Mouse (Mus musculus) liver, embryonic 12.5 days (tissue): ENCODE measurements around the gene Cldn12. TPM values are rescaled to one million over a fixed set of nuclear protein-coding genes. Genes with fewer than 3 reads are reported as not detected.

Experiments used
- ATAC-seq: fragments of 200-750 bp; cut with Nextera tagmentation; 2 replicates; pipeline ENCODE4 v1.8.0; 2017; ENCODE audit warnings: moderate number of reproducible peaks, mild to moderate bottlenecking, moderate library complexity
- H3K27ac ChIP-seq: fragments of 300-500 bp; sonication (generic); 2 replicates; pipeline ENCODE4 v1.5.1; 2016; ENCODE audit warnings: mild to moderate bottlenecking
- H3K27me3 ChIP-seq: fragments of 300-500 bp; sonication (generic); replicated peaks from 2 replicates; pipeline ENCODE4 v1.6.1; 2016; ENCODE audit warnings: mild to moderate bottlenecking, moderate library complexity
- H3K36me3 ChIP-seq: fragments of 300-500 bp; sonication (generic); 2 replicates; pipeline ENCODE4 v1.6.1; 2016; ENCODE audit warnings: mild to moderate bottlenecking, moderate library complexity
- H3K4me1 ChIP-seq: fragments of 300-500 bp; sonication (generic); 2 replicates; pipeline ENCODE4 v1.6.1; 2016
- H3K4me2 ChIP-seq: fragments of 300-500 bp; sonication (generic); 2 replicates; pipeline ENCODE4 v1.6.1; 2016; ENCODE audit warnings: mild to moderate bottlenecking, moderate library complexity
- H3K4me3 ChIP-seq: fragments of 300-500 bp; sonication (generic); 2 replicates; pipeline ENCODE4 v1.5.1; 2016; ENCODE audit warnings: mild to moderate bottlenecking, moderate library complexity
- H3K9ac ChIP-seq: fragments of 300-500 bp; sonication (generic); 2 replicates; pipeline ENCODE4 v1.6.1; 2016; ENCODE audit warnings: mild to moderate bottlenecking, moderate library complexity
- H3K9me3 ChIP-seq: fragments of 300-500 bp; sonication (generic); replicated peaks from 2 replicates; pipeline ENCODE4 v1.6.1; 2016; ENCODE audit warnings: mild to moderate bottlenecking, moderate library complexity
- WGBS: fragments of 180-500 bp; shearing (Covaris S2); methylation state at CpG from one replicate; pipeline ENCODE4 v1.1.7; 2016; ENCODE audit not compliant: insufficient replicate concordance; 5-methylcytosine and 5-hydroxymethylcytosine counted together
- polyA plus RNA-seq: library from polyadenylated mRNA; unstranded; fragments of >200 nt; fragmentation: Nextera tagmentation; extraction: Ambion mirVana; gene quantifications from 2 replicates; pipeline ENCODE4 v1.2.1, GENCODE M21; 2016

The Cldn12 gene
- 10.0 and 10.8 TPM in 2 replicates for polyA plus RNA-seq

DNA sequence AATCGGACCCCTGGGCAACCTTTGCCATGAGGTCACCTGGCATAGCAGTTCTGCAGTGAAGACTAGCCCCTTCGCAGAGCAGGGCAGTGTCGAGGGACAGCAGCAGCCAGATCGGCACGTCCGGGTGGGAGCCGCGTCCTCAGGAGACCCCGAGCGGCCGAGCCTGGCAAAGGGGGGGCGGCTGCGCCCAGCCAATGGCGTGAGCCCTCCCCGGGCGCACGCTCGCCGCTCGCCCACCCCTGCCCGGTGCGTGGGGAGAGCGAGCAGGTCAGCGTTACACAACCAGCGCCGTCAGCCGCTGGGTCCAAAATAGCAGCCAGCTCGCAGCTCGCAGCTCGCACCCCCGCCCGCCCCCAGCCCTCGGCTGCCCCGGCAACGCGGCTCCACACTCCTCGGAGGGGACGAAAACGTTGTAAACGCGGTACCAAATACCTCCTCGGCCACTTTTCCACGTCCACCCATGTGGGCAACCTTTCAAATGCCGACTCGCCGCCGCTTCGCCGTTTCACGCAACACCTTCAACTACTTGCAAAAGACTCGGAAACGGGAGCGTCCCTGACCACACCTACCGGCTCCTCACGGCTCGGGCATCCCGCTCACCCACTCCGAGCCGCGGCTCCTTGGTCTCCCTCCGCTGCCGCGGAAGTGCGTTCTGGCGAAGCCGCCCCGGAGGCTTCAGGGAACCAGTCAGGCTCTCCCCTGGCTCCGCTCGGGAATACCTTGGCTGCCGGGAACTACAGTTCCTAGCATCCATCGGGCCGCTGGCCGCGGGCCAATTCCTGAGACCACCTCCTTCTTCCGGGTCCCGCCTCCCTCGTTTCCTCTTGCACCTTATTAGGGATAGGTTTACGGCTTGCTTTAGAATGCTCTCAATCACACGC is at the start of gene Cldn12:
TSS of gene Cldn12 (minus strand) at position 763 of the 881 bp plus-strand sequence.
- Histone ChIP-seq H3K9me3 (no peaks in the 10 kb centered on the region), H3K4me1 (peaks cover 7% of the 10 kb centered on the region; the same call in 1 of the 2 replicates), H3K27ac (peak within 1 kb of the TSS; percentile 64), H3K36me3 (peaks cover 6% of the 10 kb centered on the region; the same call in 1 of the 2 replicates), H3K4me2 (peak within 1 kb of the TSS; percentile 93), H3K4me3 (peak within 1 kb of the TSS; percentile 69), H3K9ac (peak within 1 kb of the TSS; percentile 70), H3K27me3 (no peaks in the 10 kb centered on the region; the same call in none of the 2 replicates)
- peak; percentile 82 for ATAC-seq
- under 1% methylated on average over 79 of the region's 79 CpGs for WGBS

DNA sequence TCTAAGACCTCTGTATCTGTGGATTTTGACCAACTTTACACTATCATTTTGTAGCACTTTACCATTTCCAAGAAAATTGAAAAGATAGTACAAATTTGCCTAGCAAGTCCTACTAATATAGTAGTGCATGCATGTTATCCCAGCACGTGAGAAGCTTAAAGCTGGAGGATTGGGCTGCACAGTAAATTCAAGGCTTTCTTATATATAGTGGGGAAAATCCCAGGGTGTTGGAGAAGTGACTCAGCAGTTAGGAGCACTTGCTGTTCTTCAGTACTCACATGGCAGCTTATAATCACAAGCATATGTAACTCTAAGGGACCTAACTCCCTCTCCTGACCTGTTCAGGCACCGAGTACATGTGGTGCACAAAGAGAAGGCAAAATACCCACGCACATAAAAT is 47.7 kb upstream of the Cldn12 start:
- no peaks in the 10 kb centered on the region for H3K27me3 ChIP-seq
- no peak overlapping the region for H3K9ac ChIP-seq
- WGBS, result 47% methylated on average over 3 of the region's 3 CpGs
- no peak for ATAC-seq
- H3K9me3 ChIP-seq, result no peaks in the 10 kb centered on the region
- H3K36me3 ChIP-seq, result no peaks in the 10 kb centered on the region
- peaks cover 19% of the 10 kb centered on the region for H3K4me1 ChIP-seq
- H3K4me3 ChIP-seq, result no peak overlapping the region
- H3K4me2 ChIP-seq, result no peak overlapping the region
- H3K27ac ChIP-seq, result no peak overlapping the region

DNA sequence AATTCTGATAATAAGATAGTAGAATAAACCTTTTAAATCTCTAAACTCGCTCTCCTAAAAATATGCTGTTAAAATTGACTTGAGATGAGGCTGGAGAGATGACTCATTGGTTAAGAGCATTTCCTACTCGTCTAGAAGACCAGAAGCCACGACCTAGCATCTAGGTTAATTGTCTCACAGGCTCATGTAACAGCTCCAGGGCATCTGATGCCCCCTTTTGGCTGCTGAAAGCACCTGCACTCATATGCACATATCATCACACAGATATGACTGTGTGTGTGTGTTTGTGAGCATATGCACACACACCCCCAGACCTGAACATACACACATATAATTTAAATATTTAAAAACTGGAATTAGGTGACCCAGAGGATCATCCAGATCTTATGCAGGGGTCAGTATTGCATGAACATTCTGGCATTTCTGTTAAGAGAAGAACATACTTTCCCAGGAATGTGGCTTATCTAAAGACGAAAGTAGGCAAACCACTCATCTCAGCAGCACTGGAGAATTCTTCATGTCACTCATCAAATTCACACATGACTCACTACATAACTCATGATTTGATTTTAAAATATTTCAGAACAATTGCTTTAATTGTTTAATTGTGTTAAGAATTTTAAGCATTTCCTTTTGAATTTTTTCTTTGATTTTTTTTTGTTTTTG is 46.4 kb upstream of the Cldn12 start:
- no peak overlapping the region for H3K27ac ChIP-seq
- H3K4me3 ChIP-seq, result no peak overlapping the region
- H3K9me3 ChIP-seq, result no peaks in the 10 kb centered on the region
- no peaks in the 10 kb centered on the region for H3K27me3 ChIP-seq
- H3K9ac ChIP-seq, result no peak overlapping the region
- no peak overlapping the region for H3K4me2 ChIP-seq
- WGBS, result 58% methylated on average over 4 of the region's 4 CpGs
- peaks cover 20% of the 10 kb centered on the region for H3K4me1 ChIP-seq
- no peak for ATAC-seq
- no peaks in the 10 kb centered on the region for H3K36me3 ChIP-seq

DNA sequence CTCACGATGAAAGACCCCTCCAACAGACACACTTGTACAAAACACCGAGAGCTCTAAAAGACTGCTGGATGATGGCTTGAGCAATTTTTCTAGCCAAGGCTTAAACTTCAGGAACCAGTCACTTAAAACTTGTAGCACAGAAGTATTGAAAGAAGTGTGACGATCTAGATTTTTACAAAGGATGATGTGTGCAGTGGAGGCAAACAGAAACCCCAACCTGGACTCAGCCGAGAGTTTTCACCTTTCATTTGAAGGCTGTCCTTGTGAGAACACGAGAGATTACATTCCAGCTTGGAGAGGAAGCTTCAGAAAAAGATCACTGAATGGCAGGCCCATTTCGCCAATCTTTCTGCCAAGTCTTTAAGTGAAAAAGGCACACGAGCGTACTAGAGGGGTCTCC is 45.0 kb upstream of the Cldn12 start:
- H3K4me1 ChIP-seq, result peaks cover 20% of the 10 kb centered on the region
- H3K27ac ChIP-seq, result no peak overlapping the region
- no peaks in the 10 kb centered on the region for H3K9me3 ChIP-seq
- ATAC-seq, result no peak
- H3K27me3 ChIP-seq, result no peaks in the 10 kb centered on the region
- 44% methylated on average over 8 of the region's 8 CpGs for WGBS
- H3K9ac ChIP-seq, result peak overlapping the region; percentile 74; the same call in 1 of the 2 replicates
- H3K4me2 ChIP-seq, result peak overlapping the region; percentile 77
- H3K36me3 ChIP-seq, result peaks cover 6% of the 10 kb centered on the region
- H3K4me3 ChIP-seq, result peak overlapping the region; percentile 79

DNA sequence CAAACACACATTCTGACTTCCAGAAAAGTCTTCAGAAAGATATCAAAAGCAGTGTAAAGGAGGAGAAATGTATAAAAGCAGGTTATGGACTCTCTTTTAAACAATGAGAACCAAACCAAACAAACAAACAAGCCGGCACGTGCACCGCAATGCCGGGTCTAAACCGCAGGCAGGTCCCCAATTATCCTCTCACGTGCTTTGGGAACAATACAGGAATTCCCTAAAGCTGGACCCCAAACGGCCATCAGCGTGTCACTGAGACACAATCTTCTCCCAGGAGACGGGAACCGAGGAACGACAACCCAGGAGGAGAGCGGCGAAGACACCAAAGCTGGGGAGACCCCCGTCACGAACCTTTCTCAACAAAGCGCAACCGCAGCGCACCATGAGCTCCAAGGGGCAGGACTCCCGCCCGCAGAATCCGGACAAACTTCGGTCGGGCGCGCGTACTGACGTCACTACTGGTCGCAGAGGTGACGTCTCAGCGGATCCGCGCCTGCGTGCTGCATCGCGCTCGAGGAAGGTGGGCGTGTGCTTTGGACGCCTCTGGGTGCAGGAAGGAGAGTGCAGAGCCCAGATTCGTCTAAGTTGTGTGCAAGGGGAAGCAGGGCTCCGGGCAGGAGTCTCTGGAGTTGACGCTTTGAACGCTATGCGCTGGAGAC is 44.5 kb upstream of the Cldn12 start, which contains the start of gene Gtpbp10:
TSS of gene Gtpbp10 (minus strand) at position 460 of the 662 bp plus-strand sequence.
- peak within 1 kb of the TSS; percentile 77 for H3K4me2 ChIP-seq
- WGBS, result under 1% methylated on average over 43 of the region's 43 CpGs
- H3K27me3 ChIP-seq, result no peaks in the 10 kb centered on the region
- peak within 1 kb of the TSS; percentile 79 for H3K4me3 ChIP-seq
- ATAC-seq, result peak; percentile 94
- H3K9me3 ChIP-seq, result no peaks in the 10 kb centered on the region
- peaks cover 20% of the 10 kb centered on the region for H3K4me1 ChIP-seq
- H3K36me3 ChIP-seq, result peaks cover 12% of the 10 kb centered on the region
- peak within 1 kb of the TSS; percentile 69 for H3K27ac ChIP-seq
- peak within 1 kb of the TSS; percentile 74 for H3K9ac ChIP-seq

DNA sequence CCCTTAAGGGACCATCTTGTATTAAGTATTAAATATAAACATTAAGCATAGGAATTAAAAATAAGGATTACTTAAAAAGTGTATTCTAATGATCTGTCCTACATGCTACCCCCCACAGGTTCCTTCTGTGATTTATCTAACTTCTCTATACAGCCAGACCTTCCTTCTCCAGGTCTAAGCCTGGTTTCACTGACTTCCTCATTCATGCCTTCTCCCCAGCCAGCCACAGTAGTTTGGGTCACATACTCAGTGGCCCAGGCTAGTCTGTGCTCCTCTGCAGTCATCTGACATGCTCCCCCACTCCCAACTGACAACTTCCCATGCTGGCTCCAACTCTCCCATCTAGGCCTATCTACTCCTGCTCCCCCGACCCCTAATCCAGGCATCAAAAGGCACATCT is 36.4 kb upstream of the Cldn12 start:
- Histone ChIP-seq H3K27me3 (no peaks in the 10 kb centered on the region), H3K9ac (no peak overlapping the region), H3K4me1 (no peaks in the 10 kb centered on the region), H3K9me3 (no peaks in the 10 kb centered on the region), H3K36me3 (peaks cover 62% of the 10 kb centered on the region), H3K27ac (no peak overlapping the region), H3K4me3 (no peak overlapping the region), H3K4me2 (no peak overlapping the region)
- ATAC-seq, result no peak
- WGBS, result 59% methylated on average over 1 of the region's 1 CpGs

DNA sequence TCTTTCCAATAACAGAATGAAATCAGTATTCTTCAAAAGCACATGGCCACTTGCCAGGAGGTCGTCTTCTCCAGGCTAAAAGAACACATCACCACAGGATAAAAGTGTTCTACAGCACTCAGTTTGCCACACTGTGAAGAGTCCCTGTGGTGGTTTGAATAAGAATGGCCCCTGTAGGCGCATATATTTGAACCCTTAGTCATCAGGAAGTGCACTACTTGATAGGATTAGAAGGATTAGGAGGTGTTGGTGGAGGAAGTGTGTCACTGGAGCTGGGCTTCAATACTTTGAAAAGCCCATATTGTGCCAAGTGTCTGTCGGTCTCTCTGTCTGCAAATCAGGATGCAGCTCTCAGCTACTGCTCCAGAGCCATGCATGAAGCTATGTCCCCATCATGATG is 25.6 kb upstream of the Cldn12 start:
- Histone ChIP-seq H3K36me3 (peaks cover 61% of the 10 kb centered on the region), H3K27me3 (no peaks in the 10 kb centered on the region), H3K27ac (no peak overlapping the region), H3K4me3 (no peak overlapping the region), H3K9ac (no peak overlapping the region), H3K4me1 (no peaks in the 10 kb centered on the region), H3K9me3 (no peaks in the 10 kb centered on the region), H3K4me2 (no peak overlapping the region)
- WGBS, result 60% methylated on average over 3 of the region's 3 CpGs
- no peak for ATAC-seq

DNA sequence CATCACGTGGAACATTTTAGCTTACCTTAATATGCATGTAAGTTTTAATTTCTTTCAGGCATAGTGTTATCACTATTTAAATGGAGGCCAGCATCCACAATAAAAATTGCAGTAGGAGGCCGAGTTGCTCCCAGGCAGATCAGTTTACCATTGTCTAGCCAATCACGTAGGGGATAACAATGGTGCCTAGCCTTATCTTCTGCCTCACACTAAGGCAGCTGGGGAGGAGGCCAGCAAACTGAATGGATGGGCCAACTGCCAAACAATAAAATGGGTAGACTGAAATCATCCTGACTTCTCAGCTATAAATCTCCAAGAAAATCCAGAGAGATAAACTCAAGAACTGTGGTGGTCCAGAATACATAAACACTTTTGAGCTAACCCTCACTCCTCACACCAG is 25.0 kb upstream of the Cldn12 start:
- Histone ChIP-seq H3K27ac (no peak overlapping the region), H3K9ac (no peak overlapping the region), H3K27me3 (no peaks in the 10 kb centered on the region), H3K36me3 (peaks cover 61% of the 10 kb centered on the region), H3K4me1 (no peaks in the 10 kb centered on the region), H3K4me2 (no peak overlapping the region), H3K4me3 (no peak overlapping the region), H3K9me3 (no peaks in the 10 kb centered on the region)
- 0 out of 2 replicates have a peak, but pooled peaks have one; percentile 58 for ATAC-seq
- 66% methylated on average over 3 of the region's 3 CpGs for WGBS

DNA sequence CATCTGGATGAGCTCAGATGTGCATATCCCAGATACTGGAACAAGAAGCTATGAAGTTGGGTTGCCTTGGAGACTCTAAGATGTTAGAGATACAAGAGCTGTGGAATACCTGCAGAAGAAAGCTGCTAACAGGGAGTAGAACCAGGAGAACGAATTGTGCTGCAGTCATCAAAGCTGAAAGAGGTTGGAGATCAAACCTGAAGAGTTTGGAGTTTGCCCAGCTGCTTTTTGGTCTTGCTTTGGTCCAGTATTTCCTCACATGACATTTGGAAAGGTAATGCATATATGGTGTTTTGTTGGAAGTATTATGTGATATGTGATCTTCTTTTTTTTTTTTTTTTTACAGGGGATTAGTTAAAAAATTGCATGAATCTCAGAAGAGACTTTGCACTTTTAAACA is 21.4 kb upstream of the Cldn12 start:
- ATAC-seq, result no peak
- peaks cover 31% of the 10 kb centered on the region for H3K36me3 ChIP-seq
- H3K4me2 ChIP-seq, result no peak overlapping the region
- H3K9ac ChIP-seq, result no peak overlapping the region
- WGBS, result 68% methylated on average over 1 of the region's 1 CpGs
- H3K9me3 ChIP-seq, result no peaks in the 10 kb centered on the region
- no peak overlapping the region for H3K4me3 ChIP-seq
- H3K4me1 ChIP-seq, result no peaks in the 10 kb centered on the region
- no peaks in the 10 kb centered on the region for H3K27me3 ChIP-seq
- H3K27ac ChIP-seq, result no peak overlapping the region

DNA sequence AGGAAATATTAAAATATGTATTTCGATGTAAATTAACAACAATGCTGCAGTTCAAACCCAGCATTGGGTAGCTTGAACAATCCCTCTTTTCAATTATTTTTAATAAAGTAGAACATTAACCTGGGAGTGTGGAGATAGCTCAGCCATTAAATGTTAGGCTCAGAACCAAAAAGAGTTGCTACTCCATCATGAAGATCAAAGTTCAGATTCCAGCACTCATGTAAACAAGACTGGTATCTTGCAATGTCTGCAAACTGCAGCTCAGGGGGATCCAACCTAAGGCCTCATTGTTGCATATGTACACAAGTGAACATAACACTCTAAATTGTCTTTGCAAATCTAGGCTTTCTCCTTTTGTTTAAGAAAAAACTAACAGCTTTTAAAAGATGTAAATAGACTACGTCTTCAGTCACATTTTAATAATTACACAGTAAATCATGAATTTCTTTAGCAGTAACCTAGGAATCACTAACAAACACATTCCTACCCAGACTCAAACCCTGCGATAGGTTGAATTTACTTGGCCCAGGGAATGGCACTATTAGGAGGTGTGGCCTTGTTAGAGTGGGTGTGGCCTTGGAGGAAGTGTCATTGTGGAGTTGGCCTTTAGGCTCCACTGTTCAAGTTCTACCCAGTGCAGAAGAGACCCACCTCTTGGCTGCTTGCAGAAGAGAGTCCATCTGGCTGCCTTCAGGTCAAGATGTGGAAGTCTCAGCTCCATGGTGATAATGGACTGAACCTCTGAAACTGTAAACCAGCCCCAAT is 19.1 kb upstream of the Cldn12 start:
- Histone ChIP-seq H3K4me3 (no peak overlapping the region), H3K36me3 (peaks cover 12% of the 10 kb centered on the region), H3K27me3 (no peaks in the 10 kb centered on the region), H3K27ac (no peak overlapping the region), H3K4me1 (no peaks in the 10 kb centered on the region), H3K4me2 (no peak overlapping the region), H3K9ac (no peak overlapping the region), H3K9me3 (no peaks in the 10 kb centered on the region)
- WGBS, result 74% methylated on average over 3 of the region's 3 CpGs
- ATAC-seq, result peak; percentile 65

DNA sequence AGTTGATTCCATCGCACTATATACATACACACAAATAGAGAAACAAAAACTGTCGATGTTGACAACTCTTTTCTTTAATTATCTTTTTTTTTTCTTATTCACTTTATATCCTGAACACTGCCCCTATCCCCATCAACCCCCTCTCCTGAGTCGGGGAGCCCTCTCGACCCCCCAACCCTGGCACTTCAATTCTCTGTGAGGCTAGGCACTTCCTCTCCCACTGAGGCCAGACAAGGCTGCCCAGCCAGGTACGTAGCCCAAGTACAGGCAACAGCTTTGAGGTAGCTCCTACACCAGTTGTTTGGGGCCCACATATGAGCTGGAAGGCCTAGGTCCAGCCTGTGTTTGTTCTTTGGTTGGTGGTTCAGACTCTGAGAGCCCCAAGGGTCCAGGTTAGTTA is 653 bp upstream of the Cldn12 start:
- ATAC-seq, result 0 out of 2 replicates have a peak, but pooled peaks have one; percentile 10
- H3K4me1 ChIP-seq, result peaks cover 7% of the 10 kb centered on the region; the same call in 1 of the 2 replicates
- no peak overlapping the region for H3K9ac ChIP-seq
- peaks cover 6% of the 10 kb centered on the region; the same call in 1 of the 2 replicates for H3K36me3 ChIP-seq
- H3K9me3 ChIP-seq, result no peaks in the 10 kb centered on the region
- WGBS, result 68% methylated on average over 5 of the region's 5 CpGs
- no peak overlapping the region for H3K27ac ChIP-seq
- no peaks in the 10 kb centered on the region; the same call in none of the 2 replicates for H3K27me3 ChIP-seq
- no peak overlapping the region for H3K4me3 ChIP-seq
- no peak overlapping the region for H3K4me2 ChIP-seq
